26 mouse cellular contexts compared by ENCODE assay signal in the genomic region with DNA sequence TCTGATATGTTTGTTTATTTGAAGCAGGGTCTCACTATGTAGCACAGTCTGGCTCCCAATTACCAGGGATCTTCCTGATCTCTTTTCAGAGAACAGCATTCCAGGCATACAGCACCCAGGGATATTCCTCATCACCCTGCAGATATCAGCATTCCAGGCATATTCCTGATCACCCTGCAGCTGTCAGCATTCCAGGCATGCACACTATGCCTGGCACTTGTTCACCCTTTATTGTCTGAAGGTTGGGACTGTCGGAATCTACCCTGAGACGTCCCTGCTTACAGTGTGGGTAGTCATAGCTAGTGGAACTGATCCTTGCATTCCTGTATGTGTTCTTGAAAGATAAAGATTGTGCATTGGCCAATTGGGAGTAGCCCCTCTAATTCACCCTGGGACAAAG.
DNase-seq lines count a peak whose midpoint lies in the region; ATAC-seq and TF ChIP-seq lines count a peak whose summit lies in the region.
"Had no signal": no experiment of that assay in that cellular context is flagged by ENCODE, and none has a peak within 500 bp of the region (broad histone marks: within the 10 kb centered on the region; RNA-seq: fewer than 3 reads in every experiment).

No protein-coding gene starts in this region.

- H3K4me2 ChIP-seq in heart, embryonic 12.5 days = no peak overlapping the region
- H3K4me2 ChIP-seq in limb, embryonic 14.5 days (replicated peaks; ENCODE audit: low read depth, low read length, severe bottlenecking) = no peak overlapping the region
- H3K4me2 ChIP-seq: embryonic facial prominence, embryonic 13.5 days; hindbrain, embryonic 14.5 days; liver, embryonic 12.5 days; midbrain, embryonic 13.5 days had no signal

- H3K27ac ChIP-seq in heart, embryonic 12.5 days (ENCODE audit: poor library complexity, severe bottlenecking) = no peak overlapping the region
- no peak overlapping the region for H3K27ac ChIP-seq in limb, embryonic 14.5 days (replicated peaks; ENCODE audit: low read depth, low read length)
- no peak overlapping the region for H3K27ac ChIP-seq in limb, embryonic 10.5 days
- H3K27ac ChIP-seq: embryonic facial prominence, embryonic 13.5 days; gastrocnemius, adult 2 months; hindbrain, embryonic 14.5 days; liver, embryonic 12.5 days; macrophage; midbrain, embryonic 13.5 days had no signal

- no peaks in the 10 kb centered on the region for H3K36me3 ChIP-seq in heart, embryonic 12.5 days
- no peaks in the 10 kb centered on the region for H3K36me3 ChIP-seq in limb, embryonic 14.5 days (ENCODE audit: control insufficient read depth, insufficient read depth, low read length)
- H3K36me3 ChIP-seq in limb, embryonic 10.5 days = no peaks in the 10 kb centered on the region
- H3K36me3 ChIP-seq: embryonic facial prominence, embryonic 13.5 days; liver, embryonic 12.5 days; midbrain, embryonic 13.5 days had no signal

- H3K4me1 ChIP-seq in heart, embryonic 12.5 days (replicated peaks) = peaks cover 5% of the 10 kb centered on the region; the same call in 1 of the 2 replicates
- H3K4me1 ChIP-seq in limb, embryonic 14.5 days (ENCODE audit: control insufficient read depth, insufficient read depth, low read length) = no peaks in the 10 kb centered on the region; the same call in 1 of the 2 replicates
- peaks cover 6% of the 10 kb centered on the region for H3K4me1 ChIP-seq in limb, embryonic 10.5 days
- H3K4me1 ChIP-seq: liver, embryonic 12.5 days had no signal

- 8% methylated on average over 2 of the region's 2 CpGs for WGBS in heart, embryonic 12.5 days
- 59% methylated on average over 2 of the region's 2 CpGs for WGBS in limb, embryonic 14.5 days
- WGBS in limb, embryonic 10.5 days = 64% methylated on average over 2 of the region's 2 CpGs

- H3K4me3 ChIP-seq in heart, embryonic 12.5 days = no peak overlapping the region
- H3K4me3 ChIP-seq in limb, embryonic 14.5 days (replicated peaks; ENCODE audit: low read length) = no peak overlapping the region
- H3K4me3 ChIP-seq in limb, embryonic 10.5 days = no peak overlapping the region
- H3K4me3 ChIP-seq: embryonic facial prominence, embryonic 13.5 days; erythroblast, embryonic 14.5 days; gastrocnemius, adult 2 months; liver, embryonic 12.5 days; midbrain, embryonic 13.5 days had no signal

- H3K9ac ChIP-seq in heart, embryonic 12.5 days = no peak overlapping the region
- no peak overlapping the region for H3K9ac ChIP-seq in limb, embryonic 14.5 days (ENCODE audit: low read depth, low read length, severe bottlenecking)
- H3K9ac ChIP-seq: embryonic facial prominence, embryonic 13.5 days; hindbrain, embryonic 14.5 days; liver, embryonic 12.5 days; liver, postnatal 0 days; midbrain, embryonic 13.5 days had no signal

- TF ChIP-seq POLR2A in limb, embryonic 14.5 days (IDR thresholded peaks at IDR 0.05; ENCODE audit: borderline replicate concordance, extremely low read depth, insufficient read depth, insufficient read length) = no peak

- H3K27me3 ChIP-seq in heart, embryonic 12.5 days (replicated peaks) = no peaks in the 10 kb centered on the region
- H3K27me3 ChIP-seq in limb, embryonic 14.5 days (ENCODE audit: control insufficient read depth, insufficient read depth, low read length) = no peaks in the 10 kb centered on the region
- no peaks in the 10 kb centered on the region for H3K27me3 ChIP-seq in limb, embryonic 10.5 days (ENCODE audit: low read depth, poor library complexity, severe bottlenecking)
- H3K27me3 ChIP-seq: embryonic facial prominence, embryonic 13.5 days; liver, embryonic 12.5 days; midbrain, embryonic 13.5 days had no signal

- no peak for DNase-seq in heart, adult 9 months (ENCODE audit: low spot score in 2 of 2)
- DNase-seq in limb, embryonic 14.5 days (ENCODE audit: low spot score) = no peak
- DNase-seq in limb, embryonic 10.5 days (ENCODE audit: low spot score) = no peak
- peak; percentile 27 for DNase-seq in R1 (ENCODE audit: low read depth, low spot score)
- peak; percentile 29 for DNase-seq in yolk sac, embryonic 10.5 days (ENCODE audit: low spot score)
- DNase-seq in layer of hippocampus, postnatal 36 days = no peak
- DNase-seq: adrenal gland, postnatal 10 days; cerebellum, adult 9-10 months; cerebellum, postnatal 36 days; gastrocnemius, adult 2 months; kidney, adult 9 months; kidney, postnatal 10 days; liver, postnatal 0 days; thymus, adult 2 months; thymus, postnatal 4 days had no signal

- ATAC-seq in heart, embryonic 12.5 days (ENCODE audit: insufficient number of reproducible peaks, low FRiP score) = peak; percentile 36; the same call in 1 of the 2 replicates
- peak; percentile 70; the same call in 1 of the 2 replicates for ATAC-seq in limb, embryonic 14.5 days (ENCODE audit: low FRiP score, low read depth)
- ATAC-seq: CD4-positive, CD25-positive, alpha-beta regulatory T cell, adult 4 months; forebrain, embryonic 16.5 days; intestine, postnatal 0 days; liver, embryonic 12.5 days; liver, postnatal 0 days; lung, postnatal 0 days; midbrain, embryonic 13.5 days had no signal

- no peaks in the 10 kb centered on the region for H3K9me3 ChIP-seq in heart, embryonic 12.5 days (replicated peaks)
- H3K9me3 ChIP-seq in limb, embryonic 14.5 days (ENCODE audit: control insufficient read depth, low read length) = no peaks in the 10 kb centered on the region
- H3K9me3 ChIP-seq in limb, embryonic 10.5 days (replicated peaks) = no peaks in the 10 kb centered on the region
- H3K9me3 ChIP-seq: embryonic facial prominence, embryonic 13.5 days; liver, embryonic 12.5 days; midbrain, embryonic 13.5 days had no signal

Comparison
In these comparisons a context has a peak if more than half of its experiments do, and no peak if none do; other contexts are left out.
1. DNase-seq: peak in R1 (single experiment) and yolk sac, embryonic 10.5 days (single experiment); none in heart, adult 9 months (0 of 2), limb, embryonic 14.5 days (single experiment), limb, embryonic 10.5 days (single experiment) and layer of hippocampus, postnatal 36 days (0 of 2).